Mouse (Mus musculus) heart, postnatal 0 days (tissue): ENCODE measurements around the gene Emilin1.

Experiments used
- CTCF ChIP-seq: IDR thresholded peaks from 2 replicates; pipeline ENCODE4 v1.5.1; 2016; ENCODE audit warnings: antibody characterized with exemption, control low read depth, low read depth
- EP300 ChIP-seq: IDR thresholded peaks from 2 replicates; pipeline ENCODE4 v1.6.1; 2016; ENCODE audit warnings: antibody characterized with exemption, low read depth

- TF ChIP-seq EP300 (no peak), CTCF (no peak)
Observed at GRCm38 (mm10) chr5:30948620-30949019, 35.4 kb downstream of the Emilin1 start.
